Mouse (Mus musculus): ENCODE measurements around the gene Nxnl1.

Nxnl1 gene

DNA sequence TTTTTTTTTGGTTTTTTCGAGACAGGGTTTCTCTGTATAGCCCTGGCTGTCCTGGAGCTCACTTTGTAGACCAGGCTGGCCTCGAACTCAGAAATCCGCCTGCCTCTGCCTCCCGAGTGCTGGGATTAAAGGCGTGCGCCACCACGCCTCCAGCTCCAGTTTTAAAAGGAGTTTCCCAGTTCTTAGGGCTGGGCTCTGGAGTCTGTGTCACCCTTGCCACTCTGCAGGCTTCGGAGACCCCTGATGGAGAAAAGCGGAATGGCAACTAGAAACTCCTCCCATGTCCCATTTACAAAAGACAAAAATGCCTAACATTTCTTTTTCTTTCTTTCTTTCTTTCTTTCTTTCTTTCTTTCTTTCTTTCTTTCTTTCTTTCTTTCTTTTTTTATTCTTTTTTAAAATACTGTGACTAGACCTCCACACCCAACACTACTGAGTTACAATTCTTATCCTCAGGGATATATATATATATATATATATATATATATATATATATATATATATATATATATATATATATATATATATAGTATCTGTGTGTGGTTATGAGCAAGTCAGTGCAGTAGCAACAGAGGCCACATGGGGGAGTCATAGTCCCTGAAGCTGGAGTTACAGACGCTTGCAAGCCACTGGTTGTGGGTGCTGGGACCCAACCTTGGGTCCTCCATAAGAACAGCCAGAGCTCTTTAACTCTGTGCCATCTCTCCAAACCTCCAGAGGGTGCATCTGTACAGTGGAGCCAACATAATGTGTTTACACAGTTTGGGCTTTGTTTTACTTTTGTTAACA lies 47.2 kb downstream of the Nxnl1 start:
- peak in 1 of 2 experiments; percentile 62 for DNase-seq (ENCODE audit: low read depth in 2 of 2, low spot score in 2 of 2)

DNA sequence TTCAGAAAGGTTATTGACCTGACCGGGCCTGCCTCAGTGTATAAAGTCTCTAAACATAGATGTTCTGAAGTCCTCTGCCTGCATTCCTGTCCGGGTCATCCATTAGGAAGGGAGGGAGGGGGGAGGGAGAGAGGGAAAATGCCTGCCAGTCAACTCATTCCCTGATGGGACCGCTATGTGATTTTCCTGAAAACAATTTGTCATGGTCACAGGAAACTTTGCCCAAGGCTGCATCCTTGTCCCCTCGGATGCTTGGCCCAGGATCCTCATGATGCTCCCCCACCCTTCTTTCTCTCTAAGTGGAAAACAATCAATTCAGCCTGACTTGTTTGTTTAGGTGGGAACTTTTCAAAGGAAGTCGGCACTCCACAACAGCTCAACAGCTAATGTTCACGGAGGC lies 49.6 kb downstream of the Nxnl1 start:
- no peak for DNase-seq (ENCODE audit: low read depth in 2 of 2, low spot score in 2 of 2)

DNA sequence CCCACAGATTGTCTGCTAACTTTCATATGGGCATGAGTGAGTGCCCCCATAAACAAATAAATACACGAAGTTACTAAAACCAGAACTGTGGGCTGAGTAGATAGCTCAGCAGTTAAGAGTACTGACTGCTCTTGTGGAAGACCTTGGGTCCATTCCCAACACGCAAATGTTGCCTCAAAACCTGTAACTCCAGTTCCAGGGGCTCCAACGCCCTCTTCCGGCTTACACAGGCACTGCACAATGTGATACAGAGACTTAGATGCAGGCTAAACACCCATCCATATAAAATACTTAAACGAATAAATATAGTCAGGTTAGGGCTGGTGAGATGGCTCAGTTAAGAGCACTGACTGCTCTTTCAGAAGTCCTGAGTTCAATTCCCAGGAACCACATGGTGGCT lies 51.4 kb downstream of the Nxnl1 start:
- no peak for DNase-seq (ENCODE audit: low read depth in 2 of 2, low spot score in 2 of 2)

DNA sequence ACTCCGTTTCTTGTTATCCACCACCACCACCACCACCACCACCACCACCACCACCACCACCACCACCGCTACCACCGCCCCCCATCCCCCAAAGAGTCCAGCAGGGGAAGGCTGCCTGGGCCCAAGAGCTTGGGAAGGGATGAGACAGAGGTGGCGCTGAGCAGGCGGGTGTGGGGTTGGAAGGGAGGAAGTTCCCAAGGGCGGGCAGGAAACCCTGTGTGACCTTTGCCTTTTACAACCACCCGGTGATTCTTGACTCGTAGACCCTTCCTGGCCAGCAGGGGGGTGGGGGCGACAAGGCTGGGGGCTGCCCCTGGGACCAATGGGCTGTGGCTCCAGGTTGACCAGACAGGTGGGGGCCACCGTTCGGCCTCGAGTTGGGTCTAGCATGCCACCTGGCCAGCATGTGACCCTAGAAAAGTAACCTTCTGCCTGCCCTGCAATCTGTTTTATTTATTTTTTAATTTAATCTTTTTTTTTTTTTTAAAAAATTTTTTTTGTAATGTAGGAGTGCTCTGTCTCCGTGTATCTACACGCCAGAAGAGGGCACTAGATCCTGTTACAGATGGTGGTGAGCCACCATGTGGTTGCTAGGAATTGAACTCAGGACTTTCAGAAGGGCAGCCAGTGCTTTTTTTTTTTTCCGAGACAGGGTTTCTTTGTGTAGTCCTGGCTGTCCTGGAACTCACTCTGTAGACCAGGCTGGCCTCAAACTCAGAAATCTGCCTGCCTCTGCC lies 53.2 kb downstream of the Nxnl1 start:
- DNase-seq (ENCODE audit: low read depth in 2 of 2, low spot score in 2 of 2) = no peak

GRCm38 (mm10) chr8:71511644-71512043 lies 54.8 kb downstream of the Nxnl1 start, which contains the start of gene Plvap:
Gene Plvap (minus strand): TSS chr8:71511752.
- DNase-seq (ENCODE audit: low read depth in 2 of 2, low spot score in 2 of 2) = no peak
